Mouse (Mus musculus) testis, adult 2 months (tissue): ENCODE data around the gene Erlin1. TPM values are rescaled to one million over a fixed set of nuclear protein-coding genes. Genes with fewer than 3 reads are reported as not detected.
A peak's percentile ranks its signal among the peaks of the same experiment; 100 is the strongest.

ENCODE experiments used
- H3K27ac ChIP-seq: fragments of 200-500 bp; 2 replicates; pipeline ENCODE4 v1.5.1; 2012; ENCODE audit warnings: low read depth, low read length; ENCODE audit not compliant: control insufficient read depth, insufficient read depth
- H3K27me3 ChIP-seq: fragments of 200-500 bp; 2 replicates; pipeline ENCODE4 v1.6.1; 2012; ENCODE audit warnings: mild to moderate bottlenecking, low read length, moderate library complexity; ENCODE audit not compliant: control insufficient read depth, insufficient read depth
- H3K36me3 ChIP-seq: fragments of 200-500 bp; 2 replicates; pipeline ENCODE4 v1.6.1; 2012; ENCODE audit warnings: mild to moderate bottlenecking, low read length; ENCODE audit not compliant: control insufficient read depth, insufficient read depth
- H3K4me1 ChIP-seq: fragments of 200-500 bp; 2 replicates; pipeline ENCODE4 v1.6.1; 2012; ENCODE audit warnings: low read length; ENCODE audit not compliant: control insufficient read depth, insufficient read depth
- H3K4me3 ChIP-seq: fragments of 200-500 bp; 2 replicates; pipeline ENCODE4 v1.5.1; 2012; ENCODE audit warnings: low read depth, mild to moderate bottlenecking, low read length, moderate library complexity, mixed read lengths; ENCODE audit not compliant: control insufficient read depth
- CTCF ChIP-seq: fragments of 200-500 bp; IDR thresholded peaks from 2 replicates; pipeline ENCODE4 v1.5.1; 2012; ENCODE audit warnings: low read depth, mild to moderate bottlenecking, inconsistent platforms, low read length, moderate library complexity; ENCODE audit not compliant: control insufficient read depth, insufficient read depth, insufficient replicate concordance
- POLR2A ChIP-seq: fragments of 200-500 bp; IDR thresholded peaks from 2 replicates; pipeline ENCODE4 v1.6.1; 2012; ENCODE audit warnings: low read depth, mild to moderate bottlenecking, inconsistent platforms, low read length, moderate library complexity; ENCODE audit not compliant: control insufficient read depth
- polyA plus RNA-seq: library from polyadenylated mRNA; depleted of rRNA; stranded (reverse); fragments of >200 nt; gene quantifications from 2 replicates; pipeline ENCODE4 v1.2.3, GENCODE M21; 2012; rRNA removed

Gene Erlin1
- 24.3 and 27.8 TPM in 2 replicates for polyA plus RNA-seq

- Histone ChIP-seq H3K36me3 (peaks cover 3% of the 10 kb centered on the region), H3K4me1 (peaks cover 11% of the 10 kb centered on the region), H3K4me3 (peak within 1 kb of the TSS; percentile 87), H3K27me3 (no peaks in the 10 kb centered on the region), H3K27ac (peak within 1 kb of the TSS; percentile 86)
- TF ChIP-seq POLR2A (peak; percentile 66), CTCF (no peak)
Measured at GRCm38 (mm10) chr19:44069121-44069913, at the start of gene Erlin1. TSS of gene Erlin1 (minus strand) at chr19:44069785.

- TF ChIP-seq POLR2A, result no peak
- no peak for TF ChIP-seq CTCF
- Histone ChIP-seq H3K4me3 (no peak overlapping the region), H3K27me3 (no peaks in the 10 kb centered on the region), H3K36me3 (peaks cover 8% of the 10 kb centered on the region), H3K4me1 (peaks cover 2% of the 10 kb centered on the region; the same call in 1 of the 2 replicates), H3K27ac (no peak overlapping the region)
Measured at GRCm38 (mm10) chr19:44117793-44118192, 48.2 kb upstream of the Erlin1 start.

GRCm38 (mm10) chr19:44111706-44112105 lies 42.1 kb upstream of the Erlin1 start:
- Histone ChIP-seq H3K36me3 (peaks cover 7% of the 10 kb centered on the region), H3K27ac (no peak overlapping the region), H3K4me1 (peaks cover 7% of the 10 kb centered on the region), H3K27me3 (no peaks in the 10 kb centered on the region), H3K4me3 (no peak overlapping the region)
- no peak for TF ChIP-seq CTCF
- no peak for TF ChIP-seq POLR2A

DNA sequence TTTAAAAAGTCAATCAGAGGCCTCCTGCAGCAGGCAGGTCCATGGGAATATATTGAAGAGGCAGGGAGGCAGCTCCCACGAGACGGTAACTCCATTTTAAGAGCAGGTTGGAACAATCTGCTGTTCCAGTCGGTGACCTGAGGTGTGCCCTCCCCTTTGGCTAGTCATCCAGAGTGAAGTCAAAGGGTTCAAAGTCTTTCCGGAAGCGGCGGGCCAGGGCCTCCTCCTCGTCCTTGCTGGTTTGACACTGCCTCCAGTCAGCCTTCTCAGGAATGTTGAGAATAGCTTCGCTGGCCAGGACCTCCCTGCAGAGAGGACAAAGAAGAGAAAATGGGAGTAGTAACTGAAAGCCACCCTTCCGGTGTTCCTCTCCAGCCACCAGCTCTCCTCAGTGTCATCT lies 40.8 kb upstream of the Erlin1 start:
- peaks cover 7% of the 10 kb centered on the region for H3K36me3 ChIP-seq
- H3K4me1 ChIP-seq, result peaks cover 7% of the 10 kb centered on the region
- H3K4me3 ChIP-seq, result no peak overlapping the region
- no peaks in the 10 kb centered on the region for H3K27me3 ChIP-seq
- H3K27ac ChIP-seq, result peak overlapping the region; percentile 28; the same call in 1 of the 2 replicates
- TF ChIP-seq POLR2A (no peak), CTCF (no peak)

DNA sequence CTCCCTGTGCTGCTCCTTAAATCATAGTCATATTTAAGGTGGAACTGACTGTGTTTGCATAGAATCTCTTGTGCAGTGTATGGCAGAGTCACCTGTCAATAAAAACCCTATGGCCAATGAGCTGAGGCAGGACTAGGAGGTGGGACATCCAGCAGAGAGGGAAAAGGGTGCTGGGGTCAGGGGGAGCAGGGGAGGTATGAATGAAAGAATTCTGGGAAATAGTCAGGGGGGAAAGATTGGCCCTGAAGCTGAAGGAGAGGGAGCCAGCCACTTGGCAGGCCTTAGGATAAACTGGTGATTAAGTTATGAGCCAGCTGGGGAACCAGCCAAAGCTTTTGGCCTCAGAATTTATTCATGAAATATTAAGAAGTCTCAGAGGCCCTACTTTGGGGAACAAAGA lies 39.4 kb upstream of the Erlin1 start:
- Histone ChIP-seq H3K36me3 (peaks cover 6% of the 10 kb centered on the region; the same call in 1 of the 2 replicates), H3K4me1 (peaks cover 5% of the 10 kb centered on the region), H3K4me3 (no peak overlapping the region), H3K27me3 (no peaks in the 10 kb centered on the region), H3K27ac (no peak overlapping the region)
- TF ChIP-seq POLR2A (no peak), CTCF (no peak)

DNA sequence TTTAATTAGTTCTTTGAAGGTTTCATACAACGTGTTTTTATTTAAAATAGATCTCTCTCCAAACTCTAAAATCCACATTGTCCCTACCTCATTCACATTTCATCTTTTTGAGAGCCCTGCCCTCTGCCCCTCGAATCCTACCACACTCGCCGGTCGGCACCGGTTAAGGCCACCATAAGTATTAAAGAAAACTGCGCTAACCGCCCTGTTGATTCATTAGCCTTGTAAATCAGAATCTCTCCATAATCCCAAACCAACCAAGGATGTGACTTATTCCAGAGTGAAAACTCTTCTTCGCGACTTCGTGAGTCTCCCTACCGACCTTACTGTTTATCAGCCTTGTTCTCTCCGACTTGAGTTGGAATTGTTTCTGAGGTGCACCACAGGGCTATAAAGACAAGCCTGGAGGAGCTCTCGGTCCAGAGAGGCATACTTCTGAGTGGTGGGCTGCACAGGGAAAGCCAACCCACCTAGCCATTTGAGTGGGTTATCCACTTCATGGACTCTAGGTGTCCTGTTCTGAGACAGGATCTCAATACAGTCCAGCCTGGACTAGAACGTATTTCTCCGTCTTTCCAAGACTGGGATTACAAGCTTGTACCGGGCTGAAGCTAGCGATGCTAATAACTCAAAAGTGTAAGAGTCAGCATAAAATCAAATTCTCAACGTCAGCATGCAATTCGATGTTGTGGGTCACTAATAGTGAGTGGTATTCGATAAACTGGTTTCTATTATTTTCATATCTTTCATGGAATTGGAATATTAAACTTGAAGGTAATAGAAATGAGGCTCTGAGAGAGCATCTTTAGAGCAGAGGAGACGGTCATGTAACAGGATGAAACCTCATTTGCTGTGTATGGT lies 38.3 kb upstream of the Erlin1 start:
- no peak for TF ChIP-seq POLR2A
- TF ChIP-seq CTCF, result no peak
- Histone ChIP-seq H3K4me3 (peak overlapping the region; percentile 94), H3K27ac (peak overlapping the region; percentile 89), H3K36me3 (peaks cover 3% of the 10 kb centered on the region; the same call in 1 of the 2 replicates), H3K4me1 (peaks cover 5% of the 10 kb centered on the region), H3K27me3 (no peaks in the 10 kb centered on the region)
